In genomic region chr3:95953023-95953422, GRCm38 (mm10) we compare ENCODE assay signal across 18 mouse cellular contexts. TPM values are rescaled to one million over a fixed set of nuclear protein-coding genes. Genes with fewer than 3 reads are reported as not detected.
DNase-seq lines count a peak whose midpoint lies in the region; ATAC-seq and TF ChIP-seq lines count a peak whose summit lies in the region.
"Had no signal": no experiment of that assay in that cellular context is flagged by ENCODE, and none has a peak within 500 bp of the region (broad histone marks: within the 10 kb centered on the region; RNA-seq: fewer than 3 reads in every experiment).

No protein-coding gene starts in this region.

- no peak overlapping the region for H3K9ac ChIP-seq in heart, postnatal 0 days (replicated peaks; ENCODE audit: low read depth, low read length)
- H3K9ac ChIP-seq in forebrain, embryonic 15.5 days (replicated peaks), result no peak overlapping the region
- no peak overlapping the region for H3K9ac ChIP-seq in hindbrain, postnatal 0 days (replicated peaks; ENCODE audit: low read length)
- H3K9ac ChIP-seq: liver, embryonic 12.5 days; neural tube, embryonic 12.5 days; stomach, embryonic 15.5 days had no signal

- 0 out of 2 replicates have a peak overlapping the region, but pooled peaks have one; percentile 25 for H3K27ac ChIP-seq in heart, postnatal 0 days (ENCODE audit: low read depth)
- 0 out of 2 replicates have a peak overlapping the region, but pooled peaks have one; percentile 41 for H3K27ac ChIP-seq in brown adipose tissue, adult 24 weeks (replicated peaks; ENCODE audit: low read depth, low read length)
- H3K27ac ChIP-seq in forebrain, embryonic 15.5 days (replicated peaks), result peak overlapping the region; percentile 19
- peak overlapping the region; percentile 32 for H3K27ac ChIP-seq in hindbrain, postnatal 0 days
- H3K27ac ChIP-seq: liver, embryonic 12.5 days; neural tube, embryonic 12.5 days; stomach, embryonic 15.5 days had no signal

- TF ChIP-seq CTCF in heart, postnatal 0 days (IDR thresholded peaks at IDR 0.05; ENCODE audit: low read depth), result no peak
- TF ChIP-seq CTCF in hindbrain, postnatal 0 days (IDR thresholded peaks at IDR 0.05; ENCODE audit: low read depth), result no peak

- H3K4me3 ChIP-seq in heart, postnatal 0 days (ENCODE audit: low read depth, low read length), result no peak overlapping the region
- H3K4me3 ChIP-seq in brown adipose tissue, adult 24 weeks (ENCODE audit: insufficient read depth, low read depth, low read length), result no peak overlapping the region
- H3K4me3 ChIP-seq in forebrain, embryonic 15.5 days, result no peak overlapping the region
- no peak overlapping the region for H3K4me3 ChIP-seq in hindbrain, postnatal 0 days (ENCODE audit: low read length)
- H3K4me3 ChIP-seq: liver, embryonic 12.5 days; neural tube, embryonic 12.5 days; stomach, embryonic 15.5 days had no signal

- H3K36me3 ChIP-seq in heart, postnatal 0 days (replicated peaks; ENCODE audit: control insufficient read depth, insufficient read depth, low read length), result no peaks in the 10 kb centered on the region
- H3K36me3 ChIP-seq in forebrain, embryonic 15.5 days, result no peaks in the 10 kb centered on the region
- H3K36me3 ChIP-seq in hindbrain, postnatal 0 days (ENCODE audit: insufficient read depth, low read length), result no peaks in the 10 kb centered on the region
- H3K36me3 ChIP-seq: neural tube, embryonic 12.5 days; stomach, embryonic 15.5 days had no signal

- no peak for DNase-seq in heart, postnatal 0 days (ENCODE audit: low spot score)
- DNase-seq in heart, adult 9 months (ENCODE audit: low spot score in 2 of 2), result no peak
- DNase-seq in hindbrain, postnatal 0 days (ENCODE audit: low spot score), result peak; percentile 21
- DNase-seq in spleen, postnatal 10 days (ENCODE audit: low spot score in 2 of 2), result no peak
- DNase-seq in kidney, postnatal 25 days, result no peak
- no peak for DNase-seq in ovary, postnatal 10 days (ENCODE audit: low spot score)
- DNase-seq: adrenal gland, postnatal 25 days; heart, adult 11 months; kidney, postnatal 14 days; right cerebral cortex, adult 18-20 months had no signal

- no peaks in the 10 kb centered on the region for H3K27me3 ChIP-seq in heart, postnatal 0 days (ENCODE audit: control insufficient read depth, insufficient read depth, low read length)
- H3K27me3 ChIP-seq in forebrain, embryonic 15.5 days, result no peaks in the 10 kb centered on the region
- no peaks in the 10 kb centered on the region for H3K27me3 ChIP-seq in hindbrain, postnatal 0 days (ENCODE audit: insufficient read depth, low read length)
- H3K27me3 ChIP-seq: liver, embryonic 12.5 days; neural tube, embryonic 12.5 days; stomach, embryonic 15.5 days had no signal

- H3K4me2 ChIP-seq in heart, postnatal 0 days (ENCODE audit: low read depth, low read length), result no peak overlapping the region
- no peak overlapping the region for H3K4me2 ChIP-seq in forebrain, embryonic 15.5 days (replicated peaks)
- H3K4me2 ChIP-seq in hindbrain, postnatal 0 days (ENCODE audit: low read depth, low read length), result no peak overlapping the region
- H3K4me2 ChIP-seq: liver, embryonic 12.5 days; neural tube, embryonic 12.5 days; stomach, embryonic 15.5 days had no signal

- no peak for TF ChIP-seq EP300 in heart, postnatal 0 days (IDR thresholded peaks at IDR 0.05; ENCODE audit: low read depth)

- no peaks in the 10 kb centered on the region for H3K9me3 ChIP-seq in heart, postnatal 0 days (replicated peaks; ENCODE audit: control insufficient read depth, low read length)
- H3K9me3 ChIP-seq in forebrain, embryonic 15.5 days, result no peaks in the 10 kb centered on the region
- no peaks in the 10 kb centered on the region for H3K9me3 ChIP-seq in hindbrain, postnatal 0 days (ENCODE audit: low read length)
- H3K9me3 ChIP-seq: liver, embryonic 12.5 days; neural tube, embryonic 12.5 days; stomach, embryonic 15.5 days had no signal

- peaks cover 10% of the 10 kb centered on the region; the same call in 1 of the 2 replicates for H3K4me1 ChIP-seq in heart, postnatal 0 days (ENCODE audit: control insufficient read depth, insufficient read depth)
- H3K4me1 ChIP-seq in brown adipose tissue, adult 24 weeks (ENCODE audit: control insufficient read depth, insufficient read depth, insufficient read length, low read length), result no peaks in the 10 kb centered on the region
- peaks cover 25% of the 10 kb centered on the region for H3K4me1 ChIP-seq in forebrain, embryonic 15.5 days
- H3K4me1 ChIP-seq in hindbrain, postnatal 0 days (ENCODE audit: insufficient read depth, low read length), result no peaks in the 10 kb centered on the region
- H3K4me1 ChIP-seq: neural tube, embryonic 12.5 days; stomach, embryonic 15.5 days had no signal

- no peak for ATAC-seq in heart, postnatal 0 days (ENCODE audit: insufficient read depth, low read depth)
- no peak for ATAC-seq in forebrain, embryonic 15.5 days (replicated peaks)
- no peak for ATAC-seq in hindbrain, postnatal 0 days
- ATAC-seq: intestine, embryonic 16.5 days; liver, embryonic 12.5 days; lung, postnatal 0 days had no signal

RNA-seq across cellular contexts. Expression of gene Anp32e, which starts 24.0 kb away (rescaled TPM):
- total RNA-seq in heart, postnatal 0 days (2014; rRNA removed; ENCODE audit: low replicate concordance), result 25.9 and 33.5 TPM in 2 replicates
- 105 and 118 TPM in 2 replicates for polyA plus RNA-seq in heart, postnatal 0 days (2015; fragmentation: Nextera tagmentation; extraction: Ambion mirVana)
- 78.5 and 88.8 TPM in 2 replicates for polyA plus RNA-seq in brown adipose tissue, adult 24 weeks (2012; ENCODE audit: insufficient read depth, insufficient read length, missing spikeins)
- polyA plus RNA-seq in forebrain, embryonic 15.5 days (2015; fragmentation: Nextera tagmentation; extraction: Ambion mirVana), result 196 and 207 TPM in 2 replicates
- 26.2 and 27.5 TPM in 2 replicates for total RNA-seq in hindbrain, postnatal 0 days (2014; rRNA removed)
- polyA plus RNA-seq in hindbrain, postnatal 0 days (2015; fragmentation: Nextera tagmentation; extraction: Ambion mirVana), result 127 and 128 TPM in 2 replicates

RNA-seq across cellular contexts. Expression of gene Plekho1, which starts 42.8 kb away (rescaled TPM):
- 116 and 138 TPM in 2 replicates for total RNA-seq in heart, postnatal 0 days (2014; rRNA removed; ENCODE audit: low replicate concordance)
- 74.9 and 94.8 TPM in 2 replicates for polyA plus RNA-seq in heart, postnatal 0 days (2015; fragmentation: Nextera tagmentation; extraction: Ambion mirVana)
- 8.8 and 13.9 TPM in 2 replicates for polyA plus RNA-seq in brown adipose tissue, adult 24 weeks (2012; ENCODE audit: insufficient read depth, insufficient read length, missing spikeins)
- 87.6 and 90.5 TPM in 2 replicates for polyA plus RNA-seq in forebrain, embryonic 15.5 days (2015; fragmentation: Nextera tagmentation; extraction: Ambion mirVana)
- 45.5 and 57.8 TPM in 2 replicates for total RNA-seq in hindbrain, postnatal 0 days (2014; rRNA removed)
- 37.9 and 39.0 TPM in 2 replicates for polyA plus RNA-seq in hindbrain, postnatal 0 days (2015; fragmentation: Nextera tagmentation; extraction: Ambion mirVana)

RNA-seq across cellular contexts. Expression of gene Car14, which starts 48.5 kb away (rescaled TPM):
- 126 and 131 TPM in 2 replicates for total RNA-seq in heart, postnatal 0 days (2014; rRNA removed; ENCODE audit: low replicate concordance)
- polyA plus RNA-seq in heart, postnatal 0 days (2015; fragmentation: Nextera tagmentation; extraction: Ambion mirVana), result 137 and 144 TPM in 2 replicates
- polyA plus RNA-seq in brown adipose tissue, adult 24 weeks (2012; ENCODE audit: insufficient read depth, insufficient read length, missing spikeins), result 15.5 and 24.4 TPM in 2 replicates
- 10.5 and 14.0 TPM in 2 replicates for polyA plus RNA-seq in forebrain, embryonic 15.5 days (2015; fragmentation: Nextera tagmentation; extraction: Ambion mirVana)
- 7.5 and 9.4 TPM in 2 replicates for total RNA-seq in hindbrain, postnatal 0 days (2014; rRNA removed)
- polyA plus RNA-seq in hindbrain, postnatal 0 days (2015; fragmentation: Nextera tagmentation; extraction: Ambion mirVana), result 16.7 and 17.8 TPM in 2 replicates
- polyA plus RNA-seq: G1E had no signal

RNA-seq across cellular contexts. Expression of gene Aph1a, which starts 59.3 kb away (rescaled TPM):
- 121 and 138 TPM in 2 replicates for total RNA-seq in heart, postnatal 0 days (2014; rRNA removed; ENCODE audit: low replicate concordance)
- polyA plus RNA-seq in heart, postnatal 0 days (2015; fragmentation: Nextera tagmentation; extraction: Ambion mirVana), result 42.7 and 50.8 TPM in 2 replicates
- 75.1 and 82.8 TPM in 2 replicates for polyA plus RNA-seq in brown adipose tissue, adult 24 weeks (2012; ENCODE audit: insufficient read depth, insufficient read length, missing spikeins)
- 31.3 and 39.8 TPM in 2 replicates for polyA plus RNA-seq in forebrain, embryonic 15.5 days (2015; fragmentation: Nextera tagmentation; extraction: Ambion mirVana)
- 75.9 and 99.4 TPM in 2 replicates for total RNA-seq in hindbrain, postnatal 0 days (2014; rRNA removed)
- polyA plus RNA-seq in hindbrain, postnatal 0 days (2015; fragmentation: Nextera tagmentation; extraction: Ambion mirVana), result 41.1 and 42.2 TPM in 2 replicates
